Mouse (Mus musculus) brain, embryonic 14.5 days (tissue): ENCODE results near the gene Wfdc5. TPM values are rescaled to one million over a fixed set of nuclear protein-coding genes. Genes with fewer than 3 reads are reported as not detected.

Experiments used
- DNase-seq: peaks from one replicate; pipeline ENCODE4 v3.0.0-alpha.2; 2011; ENCODE audit warnings: low read depth
- CTCF ChIP-seq: fragments of 200-500 bp; IDR thresholded peaks from 2 replicates; pipeline ENCODE4 v1.5.1; 2012; ENCODE audit warnings: inconsistent platforms, mild to moderate bottlenecking, moderate library complexity, borderline replicate concordance; ENCODE audit not compliant: insufficient read depth, insufficient read length; ENCODE audit errors: extremely low read depth
- POLR2A ChIP-seq: fragments of 200-500 bp; IDR thresholded peaks from 2 replicates; pipeline ENCODE4 v1.6.1; 2012; ENCODE audit warnings: mild to moderate bottlenecking, inconsistent platforms, borderline replicate concordance; ENCODE audit not compliant: poor library complexity, insufficient read depth, insufficient read length, severe bottlenecking; ENCODE audit errors: extremely low read depth
- polyA plus RNA-seq: library from polyadenylated mRNA; depleted of rRNA; stranded (reverse); fragments of >200 nt; gene quantifications from 2 replicates; pipeline ENCODE4 v1.2.3, GENCODE M21; 2012

Wfdc5 gene
- polyA plus RNA-seq, 1 experiment = not detected

DNA sequence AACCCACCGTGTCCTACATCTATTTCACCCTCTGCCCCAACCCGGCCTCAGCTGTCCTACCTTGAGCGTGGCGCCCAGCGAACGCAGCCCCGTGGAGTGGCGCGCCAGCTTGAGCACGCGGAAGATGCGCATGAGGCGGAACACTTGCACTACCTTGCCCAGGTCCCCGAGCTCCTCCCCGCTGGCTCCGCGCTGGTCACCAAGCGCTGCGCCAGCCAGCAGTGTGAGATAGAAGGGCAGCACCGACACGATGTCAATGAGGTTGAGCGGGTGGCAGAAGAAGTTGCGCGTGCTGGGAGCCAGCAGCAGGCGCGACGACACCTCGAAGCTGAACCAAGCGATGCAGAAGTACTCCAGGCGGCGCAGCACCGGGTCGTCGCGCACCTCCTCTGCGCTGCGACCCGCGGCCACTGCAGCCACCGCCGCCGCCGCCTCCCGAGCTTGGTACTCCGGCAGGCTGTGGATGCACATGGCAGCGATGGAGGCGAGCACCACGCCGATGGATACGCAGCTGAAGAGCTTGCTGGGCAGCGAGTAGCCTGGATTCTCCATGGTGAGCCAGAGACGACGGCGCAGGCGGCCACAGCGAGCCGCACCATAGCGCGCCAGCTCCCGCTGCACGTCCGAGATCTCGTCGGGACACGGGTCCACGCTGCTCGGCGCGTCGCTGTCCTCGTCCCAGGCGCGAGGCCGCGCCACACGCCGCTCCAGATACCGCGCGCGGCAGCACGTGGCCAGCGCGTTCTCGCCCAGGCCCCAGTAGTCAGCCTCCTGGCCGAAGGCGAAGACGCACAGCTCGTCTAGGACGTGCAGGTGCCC is 14.6 kb downstream of the Wfdc5 start:
- DNase-seq = peak; percentile 47
- TF ChIP-seq POLR2A (no peak), CTCF (no peak)

DNA sequence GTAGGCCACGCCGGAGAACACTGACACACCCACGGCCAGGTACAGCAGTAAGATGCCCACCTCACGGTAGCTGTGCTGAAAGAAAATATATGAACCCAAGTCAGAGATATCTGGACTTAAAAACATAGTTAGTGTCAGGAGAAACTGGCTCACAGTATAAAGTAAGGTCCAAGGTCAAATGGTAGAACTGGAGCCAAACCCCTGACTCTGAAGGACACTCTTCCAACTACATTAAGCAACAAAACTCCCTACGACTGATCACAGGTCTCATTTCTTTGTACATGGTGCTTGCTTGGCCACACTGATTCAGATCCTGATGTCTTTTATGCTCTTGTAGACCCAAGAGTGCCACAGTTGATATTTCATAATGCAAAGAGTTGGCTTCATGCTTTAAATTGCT is 17.6 kb downstream of the Wfdc5 start:
- no peak for TF ChIP-seq POLR2A
- DNase-seq = no peak

DNA sequence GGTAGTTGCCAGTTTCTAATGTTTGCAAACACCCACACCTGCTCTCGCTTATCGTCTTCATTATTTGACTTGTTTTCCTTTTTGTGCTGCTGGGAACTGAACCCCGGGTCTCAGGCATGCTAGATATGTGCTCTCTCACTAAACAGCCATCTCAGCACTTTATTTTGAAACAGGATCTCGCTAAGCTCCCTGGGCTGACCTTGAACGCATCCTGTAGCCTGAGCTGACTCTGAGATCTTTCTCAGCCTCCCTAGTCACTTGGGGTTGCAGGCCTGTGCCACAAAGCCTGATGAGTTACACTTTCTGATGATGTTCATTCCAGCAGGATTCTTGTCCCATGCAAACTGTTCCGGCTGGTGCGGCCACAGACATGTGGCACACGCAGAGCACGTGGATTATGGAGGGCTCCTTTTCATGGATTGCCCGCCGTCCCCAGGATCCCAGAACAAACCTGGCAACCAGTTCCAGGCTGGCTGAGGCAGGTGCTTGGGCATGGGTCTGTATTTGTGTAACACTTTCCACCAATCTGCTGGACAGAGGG is 21.0 kb downstream of the Wfdc5 start:
- TF ChIP-seq CTCF (no peak), POLR2A (no peak)
- DNase-seq = no peak

DNA sequence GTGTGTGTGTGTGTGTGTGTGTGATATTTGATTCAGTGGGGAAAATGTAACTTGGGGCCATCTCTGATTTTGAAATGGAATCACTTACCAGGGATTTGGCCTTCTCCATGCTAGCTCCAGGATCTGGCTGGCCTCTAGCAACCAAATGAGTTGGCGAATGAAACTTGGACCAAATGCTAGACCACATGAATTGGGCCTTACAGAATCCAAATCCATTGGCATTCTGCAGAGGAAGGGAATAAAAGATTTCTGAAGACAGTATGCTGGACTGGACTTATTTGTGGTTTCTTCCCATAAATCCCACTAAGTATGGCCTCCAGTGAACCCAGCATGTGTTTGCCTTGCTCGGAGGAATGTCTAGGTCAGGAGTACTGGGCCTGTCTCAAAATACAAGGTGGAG is 23.7 kb downstream of the Wfdc5 start:
- TF ChIP-seq POLR2A (no peak), CTCF (no peak)
- DNase-seq = no peak

DNA sequence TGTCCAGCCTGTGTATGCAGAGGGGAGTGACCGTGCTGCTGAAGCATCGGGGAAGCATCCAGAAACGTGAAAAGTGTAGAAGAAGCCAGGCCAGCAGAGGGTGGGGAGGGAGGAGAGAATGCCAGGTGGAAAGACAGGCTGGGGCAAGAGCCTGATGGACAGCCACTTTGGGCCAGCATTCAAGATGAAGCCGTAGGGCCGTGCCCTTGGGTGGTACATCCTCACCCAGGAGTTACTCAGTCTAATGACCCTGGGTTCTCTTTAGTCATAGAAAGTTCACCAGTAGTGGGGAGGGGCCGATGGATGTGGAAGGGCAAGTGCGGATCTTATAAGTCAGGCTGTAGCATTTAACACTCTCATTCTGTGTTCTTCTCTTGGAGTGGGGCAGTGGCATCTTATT is 26.4 kb downstream of the Wfdc5 start:
- TF ChIP-seq POLR2A (no peak), CTCF (no peak)
- DNase-seq = no peak

DNA sequence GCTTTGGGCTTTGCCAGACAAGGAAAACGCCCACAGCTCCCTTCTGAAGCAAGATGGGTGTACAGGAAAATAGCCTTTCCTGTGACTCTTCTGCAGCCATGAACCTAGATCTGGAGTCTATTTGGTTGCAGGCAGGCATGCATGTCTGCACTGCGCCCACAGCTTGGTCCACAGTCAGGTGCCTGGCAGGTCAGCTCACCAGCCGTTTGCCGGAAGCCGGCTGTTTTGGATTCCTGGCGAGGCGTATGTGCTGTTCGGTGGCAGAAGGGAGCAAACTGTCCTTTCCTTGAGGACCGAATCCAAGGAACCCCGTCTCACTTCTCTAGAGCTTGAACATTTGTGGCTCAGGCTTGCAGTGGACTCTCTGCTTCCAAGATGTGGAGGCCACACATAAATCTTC is 28.5 kb downstream of the Wfdc5 start:
- TF ChIP-seq POLR2A = no peak
- no peak for TF ChIP-seq CTCF
- no peak for DNase-seq

DNA sequence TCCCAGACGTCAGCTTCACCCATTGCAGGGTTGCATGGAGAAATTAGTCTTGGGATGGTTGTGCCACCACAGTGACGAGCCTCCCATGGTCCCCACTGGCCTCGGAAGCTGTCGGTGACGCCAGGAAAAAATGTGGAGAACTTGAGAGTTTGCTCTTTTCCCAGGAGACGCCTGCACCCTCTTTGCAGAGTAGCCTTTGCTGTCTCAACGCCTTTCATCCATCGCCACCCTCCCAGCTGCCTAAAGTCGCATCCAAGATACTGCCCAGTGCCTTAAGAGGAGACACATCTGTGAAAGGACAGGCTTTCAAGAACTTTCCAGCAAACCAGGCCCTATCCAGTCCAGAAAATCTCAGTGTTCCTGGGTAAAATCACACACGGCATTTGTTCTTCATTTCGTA is 30.2 kb downstream of the Wfdc5 start:
- DNase-seq = no peak
- TF ChIP-seq POLR2A (no peak), CTCF (no peak)

DNA sequence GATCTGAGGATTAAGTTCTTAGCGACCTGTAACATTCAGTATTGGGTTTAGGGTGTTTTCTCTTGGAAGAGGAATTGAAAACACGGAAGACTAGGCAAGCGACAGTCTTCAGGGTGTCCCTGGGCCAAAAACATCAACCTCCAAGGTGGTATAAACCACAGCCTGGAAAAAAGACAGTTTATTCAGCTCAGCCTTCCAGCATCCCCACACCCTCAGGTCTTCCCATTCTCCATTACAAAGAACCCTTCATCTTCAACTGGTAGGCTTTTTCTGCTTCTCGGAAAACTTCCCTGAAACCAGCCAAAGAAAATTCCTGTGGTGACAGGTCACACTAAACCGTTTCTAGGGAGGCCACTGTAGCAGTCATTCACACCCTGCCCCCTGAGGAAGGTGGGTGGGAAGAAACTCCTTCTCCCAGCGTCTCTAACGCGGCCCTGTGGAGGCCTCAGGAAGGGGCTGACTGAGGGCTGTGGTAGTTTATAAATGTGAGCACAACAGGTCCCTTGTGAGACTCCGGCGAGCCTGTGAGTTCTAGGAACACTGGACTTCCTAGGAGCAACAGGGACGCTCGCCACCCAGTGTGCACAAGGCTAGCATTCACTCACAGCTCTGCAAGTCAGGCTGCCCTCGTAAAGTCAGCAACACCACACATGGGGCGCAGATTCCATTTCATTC is 32.3 kb downstream of the Wfdc5 start:
- DNase-seq = peak; percentile 32
- TF ChIP-seq CTCF (no peak), POLR2A (no peak)

DNA sequence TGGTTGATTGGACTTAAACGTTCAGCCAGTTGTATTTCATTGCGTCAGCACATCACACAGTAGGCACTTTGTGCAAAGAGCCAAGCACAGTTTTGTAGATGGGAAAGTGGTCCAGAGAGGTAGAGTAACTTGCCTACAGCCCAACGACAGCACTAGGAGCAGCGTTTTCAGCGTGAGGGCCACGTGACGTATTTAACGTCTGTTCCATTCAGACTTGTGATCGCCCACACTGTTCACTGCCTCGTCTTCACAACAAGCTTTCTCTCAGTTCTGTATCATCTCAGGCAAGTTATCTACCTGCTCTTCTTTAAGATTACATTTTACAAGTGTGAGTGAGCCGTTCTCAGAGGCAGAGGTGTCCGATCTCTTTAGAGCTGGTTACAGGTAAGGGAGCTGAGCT is 36.0 kb downstream of the Wfdc5 start:
- TF ChIP-seq POLR2A (no peak), CTCF (no peak)
- DNase-seq = no peak

DNA sequence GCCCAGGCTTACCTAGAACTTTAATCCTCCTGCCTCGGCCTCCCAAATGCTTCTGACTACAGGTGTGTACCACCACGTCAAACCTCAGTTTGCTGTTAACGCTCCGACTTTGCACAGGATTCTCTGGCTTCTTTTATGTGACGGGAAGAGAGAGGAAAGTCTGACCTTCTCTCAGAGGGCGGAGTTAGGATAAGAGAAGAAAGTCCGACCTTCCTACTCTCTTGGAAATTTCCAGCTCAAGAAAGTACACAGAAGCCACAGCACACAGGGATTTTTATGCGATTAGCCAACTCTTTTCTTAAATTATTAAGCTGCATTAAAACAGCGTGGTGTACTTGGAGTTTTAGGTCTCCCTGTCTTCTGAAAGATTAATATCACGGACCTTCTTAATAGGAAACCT is 38.0 kb downstream of the Wfdc5 start:
- DNase-seq = no peak
- TF ChIP-seq CTCF = no peak
- TF ChIP-seq POLR2A = no peak

DNA sequence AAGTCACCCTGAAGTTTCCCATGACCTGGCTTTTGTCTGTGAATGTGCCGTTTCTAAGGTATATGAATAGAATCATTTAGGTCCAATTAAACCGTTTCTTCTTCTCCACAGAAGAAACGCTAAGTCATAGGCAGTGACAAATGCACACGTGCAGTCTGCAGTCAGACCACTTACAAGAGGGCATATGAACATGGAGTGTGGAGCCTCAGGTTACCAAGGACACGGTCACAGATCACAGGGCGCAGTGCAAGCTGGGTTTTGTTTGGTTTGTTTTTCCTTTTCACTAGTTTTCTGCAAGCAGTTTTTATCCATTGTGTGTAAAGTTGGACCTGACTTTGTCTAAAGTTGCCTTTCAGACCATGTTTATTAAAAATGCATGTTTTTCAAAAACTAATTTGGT is 38.5 kb downstream of the Wfdc5 start:
- DNase-seq = peak; percentile 10
- no peak for TF ChIP-seq CTCF

DNA sequence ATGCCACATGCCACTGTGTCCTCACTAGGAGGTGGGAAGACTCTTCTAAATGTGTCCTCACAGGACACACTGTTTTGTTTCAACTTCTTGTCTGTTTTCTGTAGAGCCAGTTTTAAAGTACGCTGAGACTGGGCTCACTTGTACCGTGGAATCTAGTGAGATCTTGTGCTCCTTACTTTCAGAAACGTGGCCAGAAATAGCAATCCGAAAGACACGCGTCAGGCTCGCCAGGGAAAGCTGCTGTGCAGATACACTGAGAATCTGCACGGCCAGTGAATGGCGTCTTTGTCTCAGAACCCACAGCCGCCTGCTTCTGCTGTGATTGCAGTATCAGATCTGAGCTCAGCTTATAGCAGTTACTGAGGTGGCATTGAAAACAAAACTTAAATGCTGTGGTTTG is 40.5 kb downstream of the Wfdc5 start:
- TF ChIP-seq POLR2A = no peak
- TF ChIP-seq CTCF = no peak
- DNase-seq = peak; percentile 55

DNA sequence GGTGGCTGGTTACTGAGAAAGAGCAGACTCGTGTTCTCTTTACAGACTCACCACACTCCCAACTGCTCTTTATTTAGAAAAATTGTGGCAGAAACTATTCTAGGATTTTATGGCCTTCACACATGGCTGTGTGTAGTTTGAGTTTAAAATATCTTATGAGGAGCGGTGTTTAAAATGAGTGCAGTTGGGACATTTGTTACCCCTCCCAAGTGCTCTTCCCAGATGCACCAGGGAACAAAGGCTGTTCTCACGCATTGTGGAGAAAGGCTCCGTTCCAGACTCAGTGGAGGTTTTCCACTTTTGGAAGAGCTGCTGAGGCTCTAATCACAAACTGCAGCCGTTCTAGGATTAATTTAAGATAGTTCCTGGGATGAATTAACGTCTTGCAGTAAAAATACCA is 44.8 kb downstream of the Wfdc5 start:
- TF ChIP-seq POLR2A = no peak
- TF ChIP-seq CTCF = no peak
- DNase-seq = no peak

DNA sequence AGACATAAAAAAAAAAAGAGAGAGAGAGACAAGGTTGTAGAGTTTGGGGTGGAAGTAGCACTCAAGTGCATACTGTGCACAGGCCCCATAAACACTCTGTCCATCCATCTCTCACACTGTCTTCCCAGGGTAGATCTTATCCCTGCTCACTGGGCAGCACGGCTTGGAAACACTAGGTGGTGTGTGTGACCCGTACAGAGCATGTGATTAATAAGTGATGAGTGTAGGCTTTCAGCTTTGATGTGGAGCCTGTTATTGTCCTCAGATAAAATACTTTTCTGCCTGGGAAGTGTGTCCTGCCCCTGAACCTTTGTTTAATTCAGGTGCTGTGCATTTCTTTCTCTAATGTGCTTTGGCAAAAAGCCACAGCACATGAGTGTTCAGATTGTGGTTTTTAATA is 46.1 kb downstream of the Wfdc5 start:
- TF ChIP-seq POLR2A (no peak), CTCF (peak; percentile 20; the same call in 1 of the 2 replicates)
- peak; percentile 31 for DNase-seq
